Mouse (Mus musculus): Measurements from ENCODE around the gene Ccr1l1. TPM values are rescaled to one million over a fixed set of nuclear protein-coding genes. Genes with fewer than 3 reads are reported as not detected.

The Ccr1l1 gene
- polyA plus RNA-seq (2012; fragmentation: generic; extraction: Trizol) = not detected
- long read RNA-seq, experiment 1 = 0 reads
- long read RNA-seq, experiment 2 = 0 reads

- Histone ChIP-seq H3ac (ENCODE audit: control insufficient read depth, insufficient read length, low read depth) (no peak within 1 kb of the TSS), H3K36me3 (ENCODE audit: control insufficient read depth, insufficient read depth) (no peaks in the 10 kb centered on the region), H3K4me3 (ENCODE audit: insufficient read depth, poor library complexity, severe bottlenecking) (no peak within 1 kb of the TSS), H3K79me2 (ENCODE audit: control insufficient read depth, insufficient read depth) (no peaks in the 10 kb centered on the region), H3K79me3 (ENCODE audit: low read depth) (no peaks in the 10 kb centered on the region), H3K27me3 (ENCODE audit: control insufficient read depth, insufficient read depth, insufficient read length) (no peaks in the 10 kb centered on the region)
- TF ChIP-seq CEBPB (IDR thresholded peaks at IDR 0.05; ENCODE audit: low read depth) (no peak), MYOD1 (IDR thresholded peaks at IDR 0.05; ENCODE audit: control insufficient read depth, insufficient read length, low read depth) (no peak)
Observed at GRCm38 (mm10) chr9:123978308-123978707, at the start of gene Ccr1l1. Ccr1l1 (minus strand) TSS chr9:123978408.

DNA sequence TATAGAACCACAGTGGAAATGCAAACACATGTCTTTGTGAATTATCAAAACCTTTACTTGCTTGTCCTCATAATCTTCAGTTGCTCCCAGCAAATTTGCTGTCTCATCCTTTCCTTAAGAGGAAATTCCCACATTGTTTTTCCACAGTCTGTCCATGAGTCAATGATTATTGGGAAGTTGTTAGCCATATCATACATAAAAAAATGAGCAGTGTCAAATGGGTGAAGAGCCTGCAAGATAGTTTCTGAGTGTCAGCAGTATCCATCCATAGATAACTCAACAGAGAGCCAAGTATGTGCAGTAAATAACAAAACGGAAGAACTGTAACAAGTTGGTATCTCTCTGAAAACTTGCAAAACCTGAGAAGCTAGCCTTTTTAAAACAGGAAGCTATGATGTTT lies 43.5 kb upstream of the Ccr1l1 start, which contains the start of gene Ccr3:
Gene Ccr3 (plus strand): TSS at position 301 of the 400 bp plus-strand sequence.
- Histone ChIP-seq H3K79me3 (ENCODE audit: low read depth) (no peaks in the 10 kb centered on the region), H3K4me3 (ENCODE audit: insufficient read depth, poor library complexity, severe bottlenecking) (no peak within 1 kb of the TSS), H3K79me2 (ENCODE audit: control insufficient read depth, insufficient read depth) (no peaks in the 10 kb centered on the region), H3K36me3 (ENCODE audit: control insufficient read depth, insufficient read depth) (no peaks in the 10 kb centered on the region), H3ac (ENCODE audit: control insufficient read depth, insufficient read length, low read depth) (no peak within 1 kb of the TSS), H3K27me3 (ENCODE audit: control insufficient read depth, insufficient read depth, insufficient read length) (no peaks in the 10 kb centered on the region)
- no peak for TF ChIP-seq CEBPB (IDR thresholded peaks at IDR 0.05; ENCODE audit: low read depth)
- TF ChIP-seq MAX (IDR thresholded peaks at IDR 0.05) = no peak
- no peak for TF ChIP-seq MYOG (IDR thresholded peaks at IDR 0.05; ENCODE audit: control insufficient read depth, extremely low read depth, insufficient read length)
- no peak for TF ChIP-seq CTCF (IDR thresholded peaks at IDR 0.05; ENCODE audit: control insufficient read depth, insufficient read depth, insufficient read length)
- TF ChIP-seq MYOD1 (IDR thresholded peaks at IDR 0.05; ENCODE audit: control insufficient read depth, insufficient read length, low read depth) = no peak

DNA sequence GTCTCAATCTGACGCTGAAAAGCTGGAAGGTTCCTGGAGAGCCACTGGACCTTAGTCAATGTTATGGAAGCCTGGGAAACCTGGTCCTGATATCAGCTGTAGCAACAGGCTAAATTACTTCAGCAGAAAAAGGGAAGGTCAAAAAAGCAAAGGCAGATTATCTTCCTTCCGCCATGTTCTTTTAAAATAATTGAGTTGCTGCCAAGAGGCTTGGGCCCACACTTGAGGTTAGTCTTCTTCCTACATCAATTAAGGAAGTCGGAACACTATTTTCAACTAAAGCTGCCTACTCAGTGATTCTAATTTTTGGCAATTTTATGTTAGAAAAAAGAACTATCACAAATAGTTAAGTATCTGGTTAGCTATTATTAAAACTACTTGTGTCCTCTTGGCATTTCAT lies 41.7 kb upstream of the Ccr1l1 start:
- no peak for TF ChIP-seq MYOG (IDR thresholded peaks at IDR 0.05; ENCODE audit: control insufficient read depth, extremely low read depth, insufficient read length)
- TF ChIP-seq CEBPB (IDR thresholded peaks at IDR 0.05; ENCODE audit: low read depth) = no peak
- TF ChIP-seq USF1 (IDR thresholded peaks at IDR 0.05; ENCODE audit: low read depth) = no peak
- no peak for TF ChIP-seq FOSL1 (IDR thresholded peaks at IDR 0.05; ENCODE audit: insufficient read depth, low read length, poor library complexity, severe bottlenecking)
- no peak for TF ChIP-seq MAX (IDR thresholded peaks at IDR 0.05)
- TF ChIP-seq MYOD1 (IDR thresholded peaks at IDR 0.05; ENCODE audit: control insufficient read depth, insufficient read length, low read depth) = no peak
- no peak for TF ChIP-seq CTCF (IDR thresholded peaks at IDR 0.05; ENCODE audit: control insufficient read depth, insufficient read depth, insufficient read length)
- no peak overlapping the region for H3K4me3 ChIP-seq (ENCODE audit: insufficient read depth, poor library complexity, severe bottlenecking)
- H3K79me3 ChIP-seq (ENCODE audit: low read depth) = no peaks in the 10 kb centered on the region
- H3ac ChIP-seq (ENCODE audit: control insufficient read depth, insufficient read length, low read depth) = no peak overlapping the region
- H3K79me2 ChIP-seq (ENCODE audit: control insufficient read depth, insufficient read depth) = no peaks in the 10 kb centered on the region
- no peaks in the 10 kb centered on the region for H3K36me3 ChIP-seq (ENCODE audit: control insufficient read depth, insufficient read depth)
- H3K27me3 ChIP-seq (ENCODE audit: control insufficient read depth, insufficient read depth, insufficient read length) = no peaks in the 10 kb centered on the region

DNA sequence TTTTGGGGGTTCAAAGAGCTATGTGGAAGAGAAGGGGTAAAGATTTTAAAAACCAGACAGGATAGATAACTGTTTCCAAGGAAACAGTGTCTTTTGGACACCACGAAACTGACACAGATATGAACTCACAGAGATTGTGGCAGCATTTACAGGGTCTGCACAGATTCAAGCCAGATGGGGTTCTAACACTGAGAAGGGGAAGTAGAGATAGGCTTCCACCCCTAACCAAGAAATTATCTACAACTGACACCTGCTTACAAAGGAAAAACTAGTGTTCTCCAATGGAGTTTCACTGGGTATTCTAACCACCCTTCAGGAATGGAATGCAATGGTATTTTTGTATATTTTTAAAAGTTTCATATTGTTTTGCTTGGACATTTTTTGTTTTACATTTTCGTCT lies 37.8 kb upstream of the Ccr1l1 start:
- H3K27me3 ChIP-seq (ENCODE audit: control insufficient read depth, insufficient read depth, insufficient read length) = no peaks in the 10 kb centered on the region
- TF ChIP-seq MAX (IDR thresholded peaks at IDR 0.05) = no peak
- TF ChIP-seq MYOG (IDR thresholded peaks at IDR 0.05; ENCODE audit: control insufficient read depth, extremely low read depth, insufficient read length) = no peak
- no peak for TF ChIP-seq MYOD1 (IDR thresholded peaks at IDR 0.05; ENCODE audit: control insufficient read depth, insufficient read length, low read depth)
- no peak for TF ChIP-seq CTCF (IDR thresholded peaks at IDR 0.05; ENCODE audit: control insufficient read depth, insufficient read depth, insufficient read length)
- TF ChIP-seq CEBPB (IDR thresholded peaks at IDR 0.05; ENCODE audit: low read depth) = no peak
- TF ChIP-seq USF1 (IDR thresholded peaks at IDR 0.05; ENCODE audit: low read depth) = no peak
- TF ChIP-seq FOSL1 (IDR thresholded peaks at IDR 0.05; ENCODE audit: insufficient read depth, low read length, poor library complexity, severe bottlenecking) = no peak
- no peaks in the 10 kb centered on the region for H3K79me3 ChIP-seq (ENCODE audit: low read depth)
- H3ac ChIP-seq (ENCODE audit: control insufficient read depth, insufficient read length, low read depth) = no peak overlapping the region
- no peaks in the 10 kb centered on the region for H3K36me3 ChIP-seq (ENCODE audit: control insufficient read depth, insufficient read depth)
- no peaks in the 10 kb centered on the region for H3K79me2 ChIP-seq (ENCODE audit: control insufficient read depth, insufficient read depth)
- H3K4me3 ChIP-seq (ENCODE audit: insufficient read depth, poor library complexity, severe bottlenecking) = no peak overlapping the region

GRCm38 (mm10) chr9:124014985-124015652 lies 36.9 kb upstream of the Ccr1l1 start:
- Histone ChIP-seq H3K4me3 (ENCODE audit: insufficient read depth, poor library complexity, severe bottlenecking) (no peak overlapping the region), H3ac (ENCODE audit: control insufficient read depth, insufficient read length, low read depth) (no peak overlapping the region), H3K27me3 (ENCODE audit: control insufficient read depth, insufficient read depth, insufficient read length) (no peaks in the 10 kb centered on the region), H3K79me3 (ENCODE audit: low read depth) (no peaks in the 10 kb centered on the region), H3K79me2 (ENCODE audit: control insufficient read depth, insufficient read depth) (no peaks in the 10 kb centered on the region), H3K36me3 (ENCODE audit: control insufficient read depth, insufficient read depth) (no peaks in the 10 kb centered on the region)
- no peak for TF ChIP-seq CTCF (IDR thresholded peaks at IDR 0.05; ENCODE audit: control insufficient read depth, insufficient read depth, insufficient read length)
- no peak for TF ChIP-seq CEBPB (IDR thresholded peaks at IDR 0.05; ENCODE audit: low read depth)
- no peak for TF ChIP-seq MAX (IDR thresholded peaks at IDR 0.05)
- TF ChIP-seq MYOG (IDR thresholded peaks at IDR 0.05; ENCODE audit: control insufficient read depth, extremely low read depth, insufficient read length) = no peak
- no peak for TF ChIP-seq USF1 (IDR thresholded peaks at IDR 0.05; ENCODE audit: low read depth)
- TF ChIP-seq FOSL1 (IDR thresholded peaks at IDR 0.05; ENCODE audit: insufficient read depth, low read length, poor library complexity, severe bottlenecking) = no peak
- no peak for TF ChIP-seq MYOD1 (IDR thresholded peaks at IDR 0.05; ENCODE audit: control insufficient read depth, insufficient read length, low read depth)

DNA sequence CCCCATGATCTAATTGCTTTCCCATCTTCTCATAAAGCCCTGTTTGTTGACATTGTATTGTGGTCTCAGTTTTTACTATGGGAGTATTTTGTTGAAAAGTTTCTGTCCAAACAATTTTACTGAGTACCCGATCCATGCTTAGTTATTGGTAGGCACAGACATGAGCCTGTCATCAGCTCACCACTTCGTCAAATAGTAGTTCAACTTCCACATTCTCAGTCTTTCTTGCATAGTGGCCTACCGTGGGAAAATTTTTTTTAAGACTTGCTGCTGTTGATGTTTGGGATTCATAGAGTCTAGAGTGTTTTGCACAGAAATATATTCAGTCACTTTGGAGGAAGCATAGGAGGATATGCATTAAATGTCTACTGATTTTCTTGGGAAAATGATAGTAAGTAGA lies 35.1 kb upstream of the Ccr1l1 start:
- H3K79me3 ChIP-seq (ENCODE audit: low read depth) = no peaks in the 10 kb centered on the region
- TF ChIP-seq MYOD1 (IDR thresholded peaks at IDR 0.05; ENCODE audit: control insufficient read depth, insufficient read length, low read depth) = no peak
- no peak for TF ChIP-seq MAX (IDR thresholded peaks at IDR 0.05)
- no peak for TF ChIP-seq CTCF (IDR thresholded peaks at IDR 0.05; ENCODE audit: control insufficient read depth, insufficient read depth, insufficient read length)
- no peak for TF ChIP-seq FOSL1 (IDR thresholded peaks at IDR 0.05; ENCODE audit: insufficient read depth, low read length, poor library complexity, severe bottlenecking)
- no peak for TF ChIP-seq CEBPB (IDR thresholded peaks at IDR 0.05; ENCODE audit: low read depth)
- no peak for TF ChIP-seq MYOG (IDR thresholded peaks at IDR 0.05; ENCODE audit: control insufficient read depth, extremely low read depth, insufficient read length)
- no peak for TF ChIP-seq USF1 (IDR thresholded peaks at IDR 0.05; ENCODE audit: low read depth)

More for the DNA sequence above, 35.1 kb upstream of the Ccr1l1 start:
- H3K4me3 ChIP-seq (ENCODE audit: insufficient read depth, poor library complexity, severe bottlenecking) = no peak overlapping the region
- no peaks in the 10 kb centered on the region for H3K79me2 ChIP-seq (ENCODE audit: control insufficient read depth, insufficient read depth)
- H3K27me3 ChIP-seq (ENCODE audit: control insufficient read depth, insufficient read depth, insufficient read length) = no peaks in the 10 kb centered on the region
- H3K36me3 ChIP-seq (ENCODE audit: control insufficient read depth, insufficient read depth) = no peaks in the 10 kb centered on the region
- no peak overlapping the region for H3ac ChIP-seq (ENCODE audit: control insufficient read depth, insufficient read length, low read depth)

Measured in C2C12 (cell line).